Mouse (Mus musculus) C2C12 (cell line): ENCODE measurements around the gene Maml1. TPM values are rescaled to one million over a fixed set of nuclear protein-coding genes. Genes with fewer than 3 reads are reported as not detected.

ENCODE experiments used
- H3K27me3 ChIP-seq: one replicate; pipeline ENCODE4 v1.6.1; 2011; ENCODE audit not compliant: control insufficient read depth, insufficient read depth, insufficient read length
- H3K36me3 ChIP-seq: one replicate; pipeline ENCODE4 v1.6.1; 2011; ENCODE audit not compliant: control insufficient read depth, insufficient read depth
- H3K4me3 ChIP-seq: one replicate; pipeline ENCODE4 v1.5.1; 2011; ENCODE audit warnings: mild to moderate bottlenecking, control low read depth; ENCODE audit not compliant: poor library complexity, insufficient read depth, severe bottlenecking
- H3K79me2 ChIP-seq: one replicate; pipeline ENCODE4 v1.6.1; 2011; ENCODE audit not compliant: control insufficient read depth, insufficient read depth
- H3K79me3 ChIP-seq: one replicate; pipeline ENCODE4 v1.6.1; 2011; ENCODE audit warnings: low read depth, control low read depth
- H3ac ChIP-seq: one replicate; pipeline ENCODE3; 2011; ENCODE audit warnings: low read depth; ENCODE audit not compliant: control insufficient read depth, insufficient read length
- CEBPB ChIP-seq: IDR thresholded peaks from one replicate; pipeline ENCODE4 v1.6.1; 2011; ENCODE audit warnings: low read depth, mild to moderate bottlenecking, control low read depth, moderate library complexity
- CTCF ChIP-seq: IDR thresholded peaks from one replicate; pipeline ENCODE4 v1.5.1; 2011; ENCODE audit not compliant: control insufficient read depth, insufficient read depth, insufficient read length
- FOSL1 ChIP-seq: IDR thresholded peaks from one replicate; pipeline ENCODE4 v1.8.0; 2011; ENCODE audit warnings: mild to moderate bottlenecking, low read length; ENCODE audit not compliant: poor library complexity, insufficient read depth, severe bottlenecking
- MAX ChIP-seq: IDR thresholded peaks from one replicate; pipeline ENCODE4 v1.6.1; 2011; ENCODE audit warnings: mild to moderate bottlenecking, control low read depth
- MYOD1 ChIP-seq: IDR thresholded peaks from one replicate; pipeline ENCODE4 v1.6.1; 2011; ENCODE audit warnings: low read depth; ENCODE audit not compliant: control insufficient read depth, insufficient read length
- MYOG ChIP-seq: IDR thresholded peaks from one replicate; pipeline ENCODE4 v1.6.1; 2011; ENCODE audit not compliant: control insufficient read depth, insufficient read length; ENCODE audit errors: extremely low read depth
- USF1 ChIP-seq: IDR thresholded peaks from one replicate; pipeline ENCODE4 v1.6.1; 2011; ENCODE audit warnings: low read depth, mild to moderate bottlenecking, control low read depth, moderate library complexity
- polyA plus RNA-seq: library from polyadenylated mRNA; unstranded; fragments of >200 nt; fragmentation: generic; extraction: Trizol; gene quantifications from one replicate; pipeline ENCODE4 v1.2.1, GENCODE M21; 2012; ENCODE audit warnings: missing spikeins

Gene Maml1
- polyA plus RNA-seq, 1 experiment = 14.8 TPM

GRCm38 (mm10) chr11:50252684-50253265, 39.3 kb downstream of the Maml1 start:
- peaks cover 24% of the 10 kb centered on the region for H3K36me3 ChIP-seq

DNA sequence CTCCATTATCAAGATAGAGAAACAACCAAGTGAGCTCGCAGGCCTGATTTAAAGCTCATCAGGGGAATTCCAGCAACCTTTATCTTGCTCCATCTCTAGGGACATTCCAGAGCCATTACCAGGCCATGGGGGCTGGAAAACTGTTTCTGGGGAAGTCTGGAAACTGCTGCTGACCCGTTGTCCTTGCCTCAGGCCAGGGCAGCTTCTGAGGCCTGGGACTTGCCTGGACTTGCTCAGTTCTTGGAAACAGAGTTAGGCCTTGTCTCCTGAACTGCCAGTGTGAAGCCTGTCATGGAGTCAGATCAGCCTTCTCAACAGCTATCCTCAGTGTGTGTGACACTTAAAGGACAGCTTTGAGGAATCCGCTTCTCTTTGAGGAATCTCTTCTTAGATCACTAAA, 39.9 kb downstream of the Maml1 start:
- Histone ChIP-seq H3K4me3 (no peak overlapping the region), H3K36me3 (peaks cover 18% of the 10 kb centered on the region), H3ac (peak overlapping the region; percentile 50), H3K27me3 (no peaks in the 10 kb centered on the region), H3K79me3 (no peaks in the 10 kb centered on the region), H3K79me2 (no peaks in the 10 kb centered on the region)
- TF ChIP-seq MAX = peak; percentile 49
- TF ChIP-seq FOSL1 = peak; percentile 41
- TF ChIP-seq CEBPB = peak; percentile 1
- no peak for TF ChIP-seq USF1

More at GRCm38 (mm10) chr11:50252684-50253265, 39.3 kb downstream of the Maml1 start:
- no peak for TF ChIP-seq CEBPB
- no peak for TF ChIP-seq CTCF
- no peak for TF ChIP-seq USF1
- no peak for TF ChIP-seq FOSL1
- TF ChIP-seq MYOD1 = no peak
- TF ChIP-seq MAX = no peak
- no peak for TF ChIP-seq MYOG
- Histone ChIP-seq H3K27me3 (no peaks in the 10 kb centered on the region), H3K79me3 (no peaks in the 10 kb centered on the region), H3K4me3 (no peak overlapping the region), H3K79me2 (no peaks in the 10 kb centered on the region), H3ac (peak overlapping the region; percentile 7)

DNA sequence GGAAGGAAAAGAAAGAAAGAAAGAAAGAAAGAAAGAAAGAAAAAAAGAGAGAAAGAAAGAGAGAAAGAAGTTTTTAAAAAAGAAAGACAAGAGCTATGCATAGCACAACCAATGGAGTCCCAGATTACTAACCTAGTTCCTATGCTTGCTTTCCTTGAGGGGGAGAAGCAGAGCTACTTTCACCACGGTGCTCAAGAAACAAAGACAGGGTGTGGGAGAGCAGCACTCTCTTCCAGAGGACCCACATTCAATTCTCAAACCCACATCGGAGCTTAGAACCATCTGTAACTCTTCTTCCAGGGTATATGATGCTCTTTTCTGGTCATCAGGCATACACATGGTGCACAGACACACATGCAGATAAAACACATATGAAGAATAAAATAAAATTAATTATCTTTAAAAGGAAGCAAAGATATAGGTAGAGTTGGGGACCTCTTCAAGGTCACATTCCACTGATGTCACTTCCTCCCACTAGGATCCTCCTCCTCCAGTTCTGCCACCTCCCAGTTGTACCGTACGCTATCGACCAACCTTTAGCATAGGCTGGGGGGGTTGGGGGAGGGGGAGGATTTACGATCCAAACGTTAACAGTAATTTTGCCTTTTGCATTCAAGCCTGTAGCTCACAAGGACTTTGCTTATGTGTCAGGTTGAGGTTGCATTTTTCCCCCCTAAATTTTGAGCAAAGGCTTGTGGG, 43.5 kb downstream of the Maml1 start:
- no peak overlapping the region for H3K4me3 ChIP-seq
- no peaks in the 10 kb centered on the region for H3K27me3 ChIP-seq
- no peaks in the 10 kb centered on the region for H3K79me2 ChIP-seq
- H3K79me3 ChIP-seq = no peaks in the 10 kb centered on the region
- H3ac ChIP-seq = no peak overlapping the region
- TF ChIP-seq MAX (no peak), CTCF (no peak), MYOG (no peak)
- no peaks in the 10 kb centered on the region for H3K36me3 ChIP-seq

- Histone ChIP-seq H3K27me3 (no peaks in the 10 kb centered on the region), H3K36me3 (no peaks in the 10 kb centered on the region), H3K79me2 (no peaks in the 10 kb centered on the region), H3K79me3 (no peaks in the 10 kb centered on the region), H3K4me3 (no peak overlapping the region), H3ac (no peak overlapping the region)
- TF ChIP-seq USF1 (no peak), MAX (no peak), FOSL1 (no peak), MYOG (no peak), CEBPB (no peak), MYOD1 (no peak), CTCF (no peak)
These were observed 46.8 kb downstream of the Maml1 start for GRCm38 (mm10) chr11:50245269-50245668.

DNA sequence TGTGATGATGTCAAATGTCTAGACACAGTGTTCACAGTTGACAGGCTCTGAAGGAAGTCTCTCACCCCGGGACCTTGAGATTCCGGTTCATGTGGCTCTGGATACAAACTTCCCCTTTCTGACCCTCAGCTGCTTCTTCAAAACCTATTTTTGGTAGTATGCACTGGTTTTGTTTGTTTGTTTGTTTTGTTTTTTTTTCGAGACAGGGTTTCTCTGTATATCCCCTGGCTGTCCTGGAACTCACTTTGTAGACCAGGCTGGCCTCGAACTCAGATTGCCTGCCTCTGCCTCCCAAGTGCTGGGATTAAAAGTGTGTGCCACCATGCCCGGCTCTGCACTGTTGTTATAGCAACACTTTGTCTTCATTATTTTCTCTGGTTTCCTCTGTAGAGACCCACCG, 48.2 kb downstream of the Maml1 start:
- H3K79me3 ChIP-seq = no peaks in the 10 kb centered on the region
- H3K27me3 ChIP-seq = no peaks in the 10 kb centered on the region
- no peaks in the 10 kb centered on the region for H3K36me3 ChIP-seq
- no peaks in the 10 kb centered on the region for H3K79me2 ChIP-seq
- TF ChIP-seq MYOG = no peak
- TF ChIP-seq MAX = no peak
- TF ChIP-seq FOSL1 = no peak
- TF ChIP-seq CTCF = no peak
- TF ChIP-seq MYOD1 = no peak
- TF ChIP-seq USF1 = no peak
- no peak for TF ChIP-seq CEBPB
- no peak overlapping the region for H3K4me3 ChIP-seq
- H3ac ChIP-seq = no peak overlapping the region
